Mouse (Mus musculus) MEL (cell line): ENCODE results near the gene Emc8. TPM values are rescaled to one million over a fixed set of nuclear protein-coding genes. Genes with fewer than 3 reads are reported as not detected.

Experiments used
- DNase-seq: peaks from one replicate; pipeline ENCODE4 v3.0.0; 2011; ENCODE audit warnings: low read depth, low spot score
- H3K27ac ChIP-seq: 2 replicates; pipeline ENCODE4 v1.5.1; 2012; ENCODE audit warnings: low read depth, mild to moderate bottlenecking, control low read depth, low read length, moderate library complexity; ENCODE audit not compliant: control insufficient read depth
- H3K27me3 ChIP-seq, 2 experiments: fragments of 150-350 bp in 1 of 2; sonication (generic) in 1 of 2; 2 replicates each; pipeline ENCODE4 v1.6.1; 2012; ENCODE audit warnings: low read length in 2 of 2, mild to moderate bottlenecking in 2 of 2, improper control_type of control experiment in 1 of 2, moderate library complexity in 1 of 2; ENCODE audit not compliant: insufficient read depth in 2 of 2, control insufficient read depth in 1 of 2
- H3K36me3 ChIP-seq, 2 experiments: 2 replicates each; pipeline ENCODE4 v1.6.1; 2012 to 2014; ENCODE audit warnings: low read length in 2 of 2, improper control_type of control experiment in 1 of 2, inconsistent platforms in 1 of 2, mild to moderate bottlenecking in 1 of 2; ENCODE audit not compliant: insufficient read depth in 2 of 2, control insufficient read depth in 1 of 2
- H3K4me1 ChIP-seq, 2 experiments: fragments of 150-350 bp in 1 of 2; sonication (generic) in 1 of 2; 2 replicates each; pipeline ENCODE4 v1.6.1; 2012; ENCODE audit warnings: low read length in 2 of 2, improper control_type of control experiment in 1 of 2, mild to moderate bottlenecking in 1 of 2; ENCODE audit not compliant: insufficient read depth in 2 of 2, control insufficient read depth in 1 of 2
- H3K4me3 ChIP-seq, 2 experiments: fragments of 150-350 bp in 1 of 2; sonication (generic) in 1 of 2; 2 replicates each; pipeline ENCODE4 v1.5.1; 2012; ENCODE audit warnings: low read depth in 2 of 2, low read length in 2 of 2, mild to moderate bottlenecking in 2 of 2, moderate library complexity in 2 of 2, control low read depth in 1 of 2, improper control_type of control experiment in 1 of 2; ENCODE audit not compliant: control insufficient read depth in 1 of 2, insufficient read depth in 1 of 2
- H3K79me2 ChIP-seq: 2 replicates; pipeline ENCODE4 v1.6.1; 2012; ENCODE audit warnings: mild to moderate bottlenecking, low read length, moderate library complexity; ENCODE audit not compliant: control insufficient read depth, poor library complexity, insufficient read depth
- H3K9ac ChIP-seq: 2 replicates; pipeline ENCODE4 v1.6.1; 2012; ENCODE audit warnings: low read depth, mild to moderate bottlenecking, control low read depth, low read length, moderate library complexity; ENCODE audit not compliant: control insufficient read depth, poor library complexity, severe bottlenecking
- H3K9me3 ChIP-seq: fragments of 150-350 bp; sonication (generic); replicated peaks from 2 replicates; pipeline ENCODE4 v1.6.1; 2012; ENCODE audit warnings: mild to moderate bottlenecking, low read length, improper control_type of control experiment, moderate library complexity; ENCODE audit not compliant: insufficient read depth
- CHD2 ChIP-seq: IDR thresholded peaks from 2 replicates; pipeline ENCODE4 v1.6.1; 2011; ENCODE audit warnings: low read length, improper control_type of control experiment
- E2F4 ChIP-seq: IDR thresholded peaks from 2 replicates; pipeline ENCODE4 v1.6.1; 2011; ENCODE audit warnings: low read depth, low read length, improper control_type of control experiment, borderline replicate concordance
- ELF1 ChIP-seq: IDR thresholded peaks from 2 replicates; pipeline ENCODE4 v1.6.1; 2014; ENCODE audit warnings: low read depth, mild to moderate bottlenecking, inconsistent platforms, low read length, improper control_type of control experiment, moderate library complexity
- GATA1 ChIP-seq: IDR thresholded peaks from 2 replicates; pipeline ENCODE4 v1.6.1; 2011; ENCODE audit warnings: low read depth, low read length, improper control_type of control experiment
- HCFC1 ChIP-seq: IDR thresholded peaks from 2 replicates; pipeline ENCODE4 v1.6.1; 2012; ENCODE audit warnings: low read depth, mild to moderate bottlenecking, inconsistent platforms, low read length, improper control_type of control experiment, moderate library complexity
- KAT2A ChIP-seq: conservative IDR thresholded peaks from 2 replicates; pipeline ENCODE4 v1.6.1; 2012; ENCODE audit warnings: low read depth, low read length, improper control_type of control experiment, inconsistent platforms
- MAX ChIP-seq: IDR thresholded peaks from 2 replicates; pipeline ENCODE4 v1.6.1; 2011; ENCODE audit warnings: low read length, improper control_type of control experiment
- MAZ ChIP-seq: IDR thresholded peaks from 2 replicates; pipeline ENCODE4 v1.6.1; 2012; ENCODE audit warnings: low read depth, mild to moderate bottlenecking, inconsistent platforms, low read length, improper control_type of control experiment
- MXI1 ChIP-seq: IDR thresholded peaks from 2 replicates; pipeline ENCODE4 v1.6.1; 2011; ENCODE audit warnings: mild to moderate bottlenecking, low read depth, low read length, improper control_type of control experiment
- MYB ChIP-seq: IDR thresholded peaks from 2 replicates; pipeline ENCODE4 v1.6.1; 2011; ENCODE audit warnings: mild to moderate bottlenecking, low read depth, low read length, improper control_type of control experiment
- MYC ChIP-seq: IDR thresholded peaks from 2 replicates; pipeline ENCODE4 v1.6.1; 2011; ENCODE audit warnings: low read depth, mild to moderate bottlenecking, low read length, improper control_type of control experiment, moderate library complexity
- NRF1 ChIP-seq: IDR thresholded peaks from 2 replicates; pipeline ENCODE4 v1.6.1; 2014; ENCODE audit warnings: low read depth, mild to moderate bottlenecking, inconsistent platforms, low read length, improper control_type of control experiment, moderate library complexity; ENCODE audit not compliant: poor library complexity, insufficient read depth, severe bottlenecking
- POLR2AphosphoS2 ChIP-seq: IDR thresholded peaks from 2 replicates; pipeline ENCODE4 v1.6.1; 2011; ENCODE audit warnings: low read length, improper control_type of control experiment
- POLR2AphosphoS5 ChIP-seq: IDR thresholded peaks from 2 replicates; pipeline ENCODE4 v1.6.1; 2012; ENCODE audit warnings: low read depth, borderline replicate concordance, mild to moderate bottlenecking, inconsistent platforms, low read length, moderate library complexity, mixed read lengths
- RCOR1 ChIP-seq: IDR thresholded peaks from 2 replicates; pipeline ENCODE4 v1.6.1; 2012; ENCODE audit warnings: low read depth, mild to moderate bottlenecking, inconsistent platforms, low read length, improper control_type of control experiment
- SIN3A ChIP-seq: IDR thresholded peaks from 2 replicates; pipeline ENCODE4 v1.6.1; 2012; ENCODE audit warnings: low read length, improper control_type of control experiment, inconsistent platforms
- SMC3 ChIP-seq: IDR thresholded peaks from 2 replicates; pipeline ENCODE4 v1.6.1; 2011; ENCODE audit warnings: low read depth, low read length, improper control_type of control experiment
- TBP ChIP-seq: IDR thresholded peaks from 2 replicates; pipeline ENCODE4 v1.8.0; 2011; ENCODE audit warnings: low read depth, low read length, improper control_type of control experiment
- TCF12 ChIP-seq: IDR thresholded peaks from 2 replicates; pipeline ENCODE4 v1.6.1; 2014; ENCODE audit warnings: low read depth, mild to moderate bottlenecking, inconsistent platforms, low read length, improper control_type of control experiment, moderate library complexity
- USF1 ChIP-seq: IDR thresholded peaks from 2 replicates; pipeline ENCODE4 v1.6.1; 2014; ENCODE audit warnings: low read depth, mild to moderate bottlenecking, inconsistent platforms, low read length, improper control_type of control experiment, moderate library complexity
- polyA plus RNA-seq, 2 experiments: library from polyadenylated mRNA; stranded (reverse) in 1 of 2; unstranded in 1 of 2; fragments of >175 nt in 1 of 2; fragments of >200 nt in 1 of 2; gene quantifications; 2 replicates each; pipeline versions ENCODE4 v1.2.1 to v1.2.4; 2012; ENCODE audit warnings: low replicate concordance in 2 of 2, low read depth in 1 of 2; ENCODE audit not compliant: insufficient read length in 2 of 2, insufficient read depth in 1 of 2, missing spikeins in 1 of 2
- total RNA-seq: library from RNA; depleted of rRNA; stranded (reverse); fragments of 300-350 nt; gene quantifications from 2 replicates; pipeline ENCODE4 v1.2.3, GENCODE M21; 2012

The Emc8 gene
- total and polyA plus RNA-seq, 3 experiments = 180 to 269 TPM; not detected in 1

DNA sequence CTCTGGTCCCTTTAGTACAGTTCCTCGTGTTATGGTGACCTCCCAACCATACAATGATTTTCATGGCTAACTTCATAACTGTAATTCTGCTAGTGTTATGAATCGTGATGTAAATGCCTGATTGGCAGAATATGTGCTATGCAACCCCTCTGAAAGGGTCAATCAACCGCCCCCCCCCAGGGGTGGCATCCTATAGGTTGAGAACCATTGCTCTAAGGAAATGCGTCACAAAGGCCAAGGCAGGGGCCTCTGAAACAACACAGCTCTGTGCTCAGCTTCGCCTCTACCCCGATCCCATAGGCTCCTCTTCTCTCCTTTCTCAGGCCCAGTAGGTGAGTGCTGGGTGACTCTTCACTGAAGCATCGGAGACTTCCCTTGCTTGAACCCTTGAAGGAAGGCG lies 17.2 kb upstream of the Emc8 start:
- Histone ChIP-seq H3K27me3 (no peaks in the 10 kb centered on the region), H3K27ac (no peak overlapping the region), H3K4me1 (no peaks in the 10 kb centered on the region), H3K36me3 (no peaks in the 10 kb centered on the region), H3K9me3 (no peaks in the 10 kb centered on the region), H3K9ac (no peak overlapping the region), H3K79me2 (no peaks in the 10 kb centered on the region), H3K4me3 (no peak overlapping the region)
- DNase-seq = no peak
- TF ChIP-seq MAX (no peak), TBP (no peak), USF1 (no peak), MAZ (no peak), HCFC1 (no peak), SMC3 (no peak), POLR2AphosphoS2 (no peak), MYC (no peak)
- TF ChIP-seq, all 39 proteins: peak for 0

DNA sequence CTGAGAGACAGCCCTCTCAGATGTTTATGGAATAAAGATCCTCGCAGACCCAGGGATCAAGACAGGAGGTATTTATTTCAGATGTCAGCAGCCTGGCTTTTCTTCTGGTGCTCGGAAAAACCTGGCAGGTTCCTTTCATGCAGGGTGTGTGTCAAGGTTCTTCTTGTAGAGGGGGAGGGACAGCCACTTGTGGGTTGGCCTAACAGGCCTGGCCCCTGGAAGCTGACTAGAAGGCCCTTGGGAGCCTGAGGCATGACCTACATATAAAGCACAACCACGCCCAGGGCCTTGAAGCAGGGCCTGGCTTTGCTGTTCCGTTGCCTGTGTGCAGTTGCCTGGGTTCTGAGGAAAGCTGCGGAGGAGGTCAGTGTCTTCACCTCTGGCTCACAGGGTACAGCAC lies 16.7 kb upstream of the Emc8 start:
- peaks cover 0 to 3% of the 10 kb centered on the region in 2 experiments; a peak in 1 of 4 replicates for H3K4me1 ChIP-seq
- H3K36me3 ChIP-seq = no peaks in the 10 kb centered on the region
- no peak overlapping the region for H3K27ac ChIP-seq
- no peaks in the 10 kb centered on the region for H3K27me3 ChIP-seq
- H3K79me2 ChIP-seq = no peaks in the 10 kb centered on the region
- no peak overlapping the region for H3K9ac ChIP-seq
- H3K9me3 ChIP-seq = no peaks in the 10 kb centered on the region
- TF ChIP-seq RCOR1 (no peak), SIN3A (no peak), TCF12 (no peak), ELF1 (no peak), NRF1 (no peak), TBP (no peak), MYB (no peak), KAT2A (no peak), MXI1 (no peak), CHD2 (no peak), GATA1 (no peak), HCFC1 (no peak), E2F4 (no peak), POLR2AphosphoS5 (no peak)
- H3K4me3 ChIP-seq = no peak overlapping the region
- DNase-seq = no peak
